Mouse (Mus musculus) lung, adult 2 months (tissue): ENCODE data around the gene Gm10234.

Experiments used
- CTCF ChIP-seq: fragments of 200-500 bp; IDR thresholded peaks from 2 replicates; pipeline ENCODE4 v1.5.1; 2011; ENCODE audit warnings: mild to moderate bottlenecking, low read length, control low read depth; ENCODE audit not compliant: insufficient read depth
- POLR2A ChIP-seq: fragments of 200-500 bp; IDR thresholded peaks from 2 replicates; pipeline ENCODE4 v1.6.1; 2011; ENCODE audit warnings: low read depth, mild to moderate bottlenecking, control low read depth, low read length, borderline replicate concordance; ENCODE audit errors: extremely low read depth

GRCm38 (mm10) chr6:95296025-95296424 lies 25.9 kb upstream of the Gm10234 start:
- TF ChIP-seq POLR2A (no peak), CTCF (no peak)
